Mouse (Mus musculus) megakaryocyte-erythroid progenitor cell, adult 5-6 weeks (primary cell): ENCODE results near the gene Man1c1. TPM values are rescaled to one million over a fixed set of nuclear protein-coding genes. Genes with fewer than 3 reads are reported as not detected.

ENCODE experiments used
- ATAC-seq: replicated peaks from 2 replicates; pipeline ENCODE4 v1.8.0; 2016; ENCODE audit warnings: mild to moderate bottlenecking, inconsistent platforms; ENCODE audit not compliant: severe bottlenecking, poor library complexity, low FRiP score, low TSS enrichment
- total RNA-seq, 2 experiments: library from RNA; stranded (forward) in 1 of 2; stranded (reverse) in 1 of 2; fragments of 200-1000, 215-1000 nt in 1 of 2; fragments of >200 nt in 1 of 2; fragmentation: Nextera tagmentation in 1 of 2; gene quantifications; 2 replicates each; pipeline ENCODE4 v1.2.3; 2014 to 2017

The Man1c1 gene
- total RNA-seq, 2 experiments from 2014 or later = 0.59 TPM; not detected in 1

GRCm38 (mm10) chr4:134619489-134619870, 84.6 kb downstream of the Man1c1 start:
- no peak for ATAC-seq

GRCm38 (mm10) chr4:134618810-134619488, 85.1 kb downstream of the Man1c1 start:
- ATAC-seq = no peak

- ATAC-seq = no peak
Measured at GRCm38 (mm10) chr4:134617779-134618178, 86.3 kb downstream of the Man1c1 start.

- ATAC-seq = no peak
Measured at GRCm38 (mm10) chr4:134615929-134616625, 88.0 kb downstream of the Man1c1 start.

GRCm38 (mm10) chr4:134612070-134612667, 91.9 kb downstream of the Man1c1 start:
- no peak for ATAC-seq

GRCm38 (mm10) chr4:134610616-134611015, 93.5 kb downstream of the Man1c1 start:
- ATAC-seq = no peak

GRCm38 (mm10) chr4:134607679-134608078, 96.4 kb downstream of the Man1c1 start:
- ATAC-seq = no peak

- ATAC-seq = peak; percentile 56; the same call in 1 of the 2 replicates
Measured at GRCm38 (mm10) chr4:134606054-134606453, 98.0 kb downstream of the Man1c1 start.

- ATAC-seq = no peak
Measured at GRCm38 (mm10) chr4:134604472-134604871, 99.6 kb downstream of the Man1c1 start.

- ATAC-seq = no peak
Measured at GRCm38 (mm10) chr4:134603553-134603952, 100.5 kb downstream of the Man1c1 start.

GRCm38 (mm10) chr4:134602610-134603009, 101.5 kb downstream of the Man1c1 start:
- no peak for ATAC-seq

GRCm38 (mm10) chr4:134601981-134602380, 102.1 kb downstream of the Man1c1 start:
- peak; percentile 72 for ATAC-seq

GRCm38 (mm10) chr4:134601404-134601803, 102.7 kb downstream of the Man1c1 start:
- 0 out of 2 replicates have a peak, but pooled peaks have one; percentile 7 for ATAC-seq

- no peak for ATAC-seq
Measured at GRCm38 (mm10) chr4:134600777-134601176, 103.3 kb downstream of the Man1c1 start.

- no peak for ATAC-seq
Measured at GRCm38 (mm10) chr4:134600060-134600459, 104.0 kb downstream of the Man1c1 start.

- no peak for ATAC-seq
Measured at GRCm38 (mm10) chr4:134596816-134597692, 107.0 kb downstream of the Man1c1 start.

GRCm38 (mm10) chr4:134594731-134595439, 109.2 kb downstream of the Man1c1 start:
- no peak for ATAC-seq

- no peak for ATAC-seq
Measured at GRCm38 (mm10) chr4:134592442-134592841, 111.6 kb downstream of the Man1c1 start.

GRCm38 (mm10) chr4:134591506-134592061, 112.5 kb downstream of the Man1c1 start:
- no peak for ATAC-seq
